Mouse (Mus musculus) stomach, embryonic 16.5 days (tissue): Measurements from ENCODE around the gene Rfx5. TPM values are rescaled to one million over a fixed set of nuclear protein-coding genes. Genes with fewer than 3 reads are reported as not detected.
"Not testable (repeated sequence)": the region's sequence is repeated elsewhere in the genome, so short reads cannot be mapped to it uniquely, and the experiment has no call there.

ENCODE experiments used
- ATAC-seq: fragments of 200-750 bp; cut with Nextera tagmentation; 2 replicates; pipeline ENCODE4 v1.8.0; 2017; ENCODE audit warnings: moderate number of reproducible peaks, moderate TSS enrichment; ENCODE audit not compliant: insufficient read depth, low FRiP score
- H3K27ac ChIP-seq: fragments of 300-500 bp; sonication (generic); 2 replicates; pipeline ENCODE4 v1.5.1; 2014; ENCODE audit warnings: low read length
- H3K27me3 ChIP-seq: fragments of 300-500 bp; sonication (generic); 2 replicates; pipeline ENCODE4 v1.6.1; 2014; ENCODE audit warnings: low read length, control low read depth, mixed read lengths; ENCODE audit not compliant: control insufficient read depth, insufficient read depth
- H3K36me3 ChIP-seq: fragments of 300-500 bp; sonication (generic); 2 replicates; pipeline ENCODE4 v1.6.1; 2014; ENCODE audit warnings: low read length; ENCODE audit not compliant: control insufficient read depth, insufficient read depth
- H3K4me1 ChIP-seq: fragments of 300-500 bp; sonication (generic); 2 replicates; pipeline ENCODE4 v1.6.1; 2014; ENCODE audit warnings: low read length, control low read depth, mixed read lengths; ENCODE audit not compliant: control insufficient read depth, insufficient read depth
- H3K4me2 ChIP-seq: fragments of 300-500 bp; sonication (generic); 2 replicates; pipeline ENCODE4 v1.6.1; 2014; ENCODE audit warnings: low read depth, low read length, mixed read lengths
- H3K4me3 ChIP-seq: fragments of 300-500 bp; sonication (generic); replicated peaks from 2 replicates; pipeline ENCODE4 v1.5.1; 2014; ENCODE audit warnings: mild to moderate bottlenecking, low read length
- H3K9ac ChIP-seq: fragments of 300-500 bp; sonication (generic); 2 replicates; pipeline ENCODE4 v1.6.1; 2014; ENCODE audit warnings: low read length
- H3K9me3 ChIP-seq: fragments of 300-500 bp; sonication (generic); replicated peaks from 2 replicates; pipeline ENCODE4 v1.6.1; 2016; ENCODE audit warnings: low read length, control low read depth; ENCODE audit not compliant: control insufficient read depth
- WGBS: fragments of 180-500 bp; shearing (Covaris S2); extraction: QIAGEN DNeasy Blood & Tissue Kit; methylation state at CpG from one replicate; pipeline ENCODE4 v1.1.7; 2014; 5-methylcytosine and 5-hydroxymethylcytosine counted together
- polyA plus RNA-seq: library from polyadenylated mRNA; unstranded; fragments of >200 nt; fragmentation: Nextera tagmentation; extraction: Ambion mirVana; gene quantifications from 2 replicates; pipeline ENCODE4 v1.2.1, GENCODE M21; 2015

Rfx5 gene
- polyA plus RNA-seq, 1 experiment from 2014 or later = 7.0 TPM

DNA sequence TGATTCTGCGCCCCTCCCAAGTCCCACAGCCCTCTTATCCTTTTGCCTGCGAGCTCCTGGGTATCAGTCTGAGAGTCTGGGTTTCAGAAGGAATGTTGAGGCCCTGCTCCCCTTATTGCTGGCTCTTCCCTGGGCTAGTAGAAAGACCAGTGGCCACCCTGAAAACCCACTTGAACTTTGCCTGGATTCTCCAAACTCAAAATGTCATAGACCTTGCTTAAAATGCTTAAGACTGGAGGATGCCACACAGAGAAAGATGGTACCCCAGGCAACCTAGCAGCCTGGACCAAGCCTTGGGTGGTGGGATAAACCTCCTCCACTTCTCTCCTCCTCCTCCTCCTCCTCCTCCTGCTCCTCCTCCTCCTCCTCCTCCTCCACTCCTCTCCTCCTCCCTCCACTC lies 20.3 kb upstream of the Rfx5 start:
- ATAC-seq, H3K36me3 ChIP-seq, H3K9me3 ChIP-seq, H3K27me3 ChIP-seq, H3K9ac ChIP-seq: not testable (repeated sequence)
- peaks cover 16% of the 10 kb centered on the region for H3K4me1 ChIP-seq
- peak overlapping the region; percentile 60 for H3K4me2 ChIP-seq
- WGBS = no CpG with 5 or more reads among the region's 2 CpGs
- H3K27ac ChIP-seq = peak overlapping the region; percentile 97
- H3K4me3 ChIP-seq = peak overlapping the region; percentile 51

DNA sequence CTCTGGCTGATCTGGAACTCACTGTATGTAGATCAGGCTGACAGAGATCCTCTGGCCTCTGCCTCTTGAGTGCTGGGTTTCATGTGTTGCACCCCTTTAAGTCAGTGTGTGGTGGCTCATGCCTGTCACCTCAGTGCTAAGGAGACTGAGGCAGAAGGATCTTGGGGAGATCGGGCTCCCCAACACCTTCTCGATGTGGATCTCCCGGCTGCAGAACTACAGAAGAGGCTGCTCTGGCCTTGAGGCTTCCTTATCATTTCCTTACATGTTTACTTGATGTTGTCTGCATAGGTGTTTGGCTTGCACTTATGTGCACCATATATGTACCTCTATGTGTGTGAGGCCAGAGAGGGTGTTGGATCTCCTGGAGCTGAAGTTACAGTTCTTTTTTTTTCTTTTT lies 19.3 kb upstream of the Rfx5 start:
- not testable (repeated sequence) for H3K27ac ChIP-seq, H3K4me3 ChIP-seq, H3K4me2 ChIP-seq, H3K9me3 ChIP-seq, H3K9ac ChIP-seq, ATAC-seq, H3K36me3 ChIP-seq, H3K27me3 ChIP-seq
- 94% methylated on average over 3 of the region's 3 CpGs for WGBS
- H3K4me1 ChIP-seq = peaks cover 16% of the 10 kb centered on the region

DNA sequence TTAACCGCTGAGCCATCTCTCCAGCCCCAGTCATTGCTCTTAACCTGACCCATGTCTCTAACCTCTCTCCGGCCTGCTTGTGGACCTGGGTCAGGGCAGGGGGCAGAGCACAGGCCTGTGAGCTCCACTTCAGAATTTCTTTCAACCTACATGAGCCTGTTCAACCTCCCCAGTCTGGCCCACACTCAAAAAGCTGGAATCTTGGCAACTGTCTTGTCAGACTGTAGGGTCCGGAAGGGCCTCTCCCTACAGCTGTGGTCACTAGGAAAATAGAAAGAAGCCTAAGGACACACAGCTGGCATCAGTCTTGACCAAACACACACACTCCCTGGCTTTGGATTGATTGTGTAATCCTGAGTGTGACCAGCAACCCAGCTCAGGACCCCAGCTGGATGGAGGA lies 18.5 kb upstream of the Rfx5 start:
- Histone ChIP-seq H3K4me1 (peaks cover 15% of the 10 kb centered on the region), H3K27ac (peak overlapping the region; percentile 38)
- H3K4me3 ChIP-seq, H3K4me2 ChIP-seq, H3K9me3 ChIP-seq, H3K27me3 ChIP-seq, H3K36me3 ChIP-seq, H3K9ac ChIP-seq: not testable (repeated sequence)
- ATAC-seq = 0 out of 2 replicates have a peak, but pooled peaks have one; percentile 6
- whole genome bisulfite sequencing = 64% methylated on average over 3 of the region's 3 CpGs

- H3K36me3 ChIP-seq, H3K4me3 ChIP-seq, H3K4me2 ChIP-seq, ATAC-seq, H3K27me3 ChIP-seq, H3K27ac ChIP-seq, H3K9me3 ChIP-seq, H3K9ac ChIP-seq: not testable (repeated sequence)
- 71% methylated on average over 5 of the region's 5 CpGs for WGBS
- peaks cover 14% of the 10 kb centered on the region for H3K4me1 ChIP-seq
Observed at GRCm38 (mm10) chr3:94936147-94936546, 17.7 kb upstream of the Rfx5 start.

DNA sequence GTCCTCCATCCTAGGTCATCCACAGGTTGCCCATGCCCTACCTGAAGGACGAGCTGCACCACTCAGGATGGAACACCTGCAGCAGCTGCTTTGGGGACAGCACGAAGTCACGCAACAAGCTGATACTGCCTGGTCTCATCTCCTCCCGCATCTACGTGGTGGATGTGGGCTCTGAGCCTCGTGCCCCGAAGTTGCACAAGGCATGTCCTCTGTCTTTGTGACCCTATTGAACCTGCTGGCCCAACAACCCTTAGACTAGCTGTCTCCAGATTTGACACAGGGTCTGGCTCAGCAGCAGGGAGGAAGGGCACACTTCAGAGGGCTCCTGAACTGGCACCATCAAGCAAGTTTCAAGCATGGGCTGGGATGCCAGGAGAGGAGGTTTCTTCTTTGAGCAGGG lies 16.7 kb upstream of the Rfx5 start:
- H3K4me3 ChIP-seq, H3K4me2 ChIP-seq, H3K27me3 ChIP-seq, H3K9ac ChIP-seq, ATAC-seq, H3K27ac ChIP-seq, H3K36me3 ChIP-seq, H3K4me1 ChIP-seq, H3K9me3 ChIP-seq: not testable (repeated sequence)
- WGBS = 88% methylated on average over 6 of the region's 7 CpGs

DNA sequence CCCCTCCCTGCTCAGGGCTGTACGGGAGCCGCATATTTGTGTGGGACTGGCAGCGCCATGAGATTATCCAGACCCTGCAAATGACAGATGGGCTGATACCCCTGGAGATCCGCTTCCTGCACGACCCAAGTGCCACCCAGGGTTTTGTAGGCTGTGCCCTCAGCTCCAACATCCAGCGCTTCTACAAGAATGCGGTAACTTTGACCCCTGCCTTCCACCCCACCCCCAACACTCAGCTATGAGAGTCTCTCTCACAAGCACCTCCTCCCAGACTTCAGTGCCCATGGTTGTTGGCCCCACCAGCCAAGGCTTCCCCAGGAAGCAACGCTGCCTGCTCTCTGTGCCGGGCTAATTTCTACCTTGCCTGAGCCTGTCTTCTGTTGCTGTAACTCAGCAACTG lies 13.8 kb upstream of the Rfx5 start:
- H3K4me3 ChIP-seq, H3K27me3 ChIP-seq, H3K4me2 ChIP-seq, H3K9me3 ChIP-seq, H3K9ac ChIP-seq, H3K27ac ChIP-seq, H3K4me1 ChIP-seq, ATAC-seq, H3K36me3 ChIP-seq: not testable (repeated sequence)
- WGBS = 56% methylated on average over 9 of the region's 9 CpGs

DNA sequence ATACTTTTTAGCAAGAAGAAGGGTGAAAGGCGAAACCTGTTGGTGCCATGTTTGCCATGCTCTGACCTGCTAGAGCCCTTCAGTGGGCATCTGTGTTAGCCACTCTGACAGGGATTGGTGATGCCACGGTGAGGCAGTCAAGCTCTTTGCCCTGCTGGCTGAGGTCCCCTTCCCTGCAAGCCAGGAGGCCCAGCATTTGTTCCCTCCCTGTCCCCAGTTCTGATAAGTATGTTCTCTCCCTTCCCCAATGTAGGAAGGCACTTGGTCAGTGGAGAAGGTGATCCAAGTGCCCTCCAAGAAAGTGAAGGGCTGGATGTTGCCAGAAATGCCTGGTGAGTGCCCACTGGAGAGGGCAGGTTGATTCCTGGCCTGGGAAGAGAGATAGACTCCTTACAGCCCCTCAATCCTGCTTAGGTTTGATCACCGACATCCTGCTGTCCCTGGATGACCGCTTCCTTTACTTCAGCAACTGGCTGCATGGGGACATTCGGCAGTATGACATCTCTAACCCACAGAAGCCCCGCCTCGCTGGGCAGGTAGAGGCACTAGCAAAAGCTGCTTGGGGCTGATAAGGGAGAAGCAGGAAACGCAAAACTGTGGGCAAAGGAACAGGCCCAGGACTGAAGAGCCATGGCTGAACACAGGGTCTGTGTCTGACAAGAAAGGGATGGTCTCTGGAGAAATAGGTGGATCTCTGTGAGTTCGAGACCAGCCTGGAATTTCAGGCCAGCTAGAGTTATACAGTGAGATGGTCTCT lies 11.5 kb upstream of the Rfx5 start:
- H3K4me3 ChIP-seq, H3K9ac ChIP-seq, H3K27ac ChIP-seq, H3K4me1 ChIP-seq, ATAC-seq, H3K9me3 ChIP-seq, H3K36me3 ChIP-seq, H3K27me3 ChIP-seq, H3K4me2 ChIP-seq: not testable (repeated sequence)
- WGBS = 71% methylated on average over 9 of the region's 9 CpGs

- H3K4me2 ChIP-seq, H3K36me3 ChIP-seq, ATAC-seq, H3K4me1 ChIP-seq, H3K9ac ChIP-seq, H3K4me3 ChIP-seq, H3K27me3 ChIP-seq, H3K27ac ChIP-seq, H3K9me3 ChIP-seq: not testable (repeated sequence)
- 29% methylated on average over 4 of the region's 4 CpGs for WGBS
Observed at GRCm38 (mm10) chr3:94943706-94944105, 10.2 kb upstream of the Rfx5 start.

- 70% methylated on average over 3 of the region's 3 CpGs for WGBS
Observed at GRCm38 (mm10) chr3:94948066-94948614, 5.7 kb upstream of the Rfx5 start.

More at GRCm38 (mm10) chr3:94948066-94948614, 5.7 kb upstream of the Rfx5 start:
- H3K27ac ChIP-seq = no peak overlapping the region
- H3K9ac ChIP-seq = no peak overlapping the region
- H3K4me2 ChIP-seq = no peak overlapping the region
- H3K4me1 ChIP-seq = peaks cover 6% of the 10 kb centered on the region; the same call in 1 of the 2 replicates
- H3K4me3 ChIP-seq = no peak overlapping the region
- H3K36me3 ChIP-seq = no peaks in the 10 kb centered on the region
- no peak for ATAC-seq
- H3K27me3 ChIP-seq = no peaks in the 10 kb centered on the region
- no peaks in the 10 kb centered on the region for H3K9me3 ChIP-seq
